Mouse (Mus musculus): Measurements from ENCODE around the gene Pabpc6. TPM values are rescaled to one million over a fixed set of nuclear protein-coding genes. Genes with fewer than 3 reads are reported as not detected.

Gene Pabpc6
- total RNA-seq (2021) = not detected
- long read RNA-seq = 0 reads

- DNase-seq (ENCODE audit: low spot score in 2 of 2) = no peak
Observed at GRCm38 (mm10) chr17:9669283-9669905, at the start of gene Pabpc6. Pabpc6 (minus strand) TSS chr17:9669717.

GRCm38 (mm10) chr17:9710910-9711309 lies 41.4 kb upstream of the Pabpc6 start:
- DNase-seq (ENCODE audit: low spot score in 2 of 2) = no peak

DNA sequence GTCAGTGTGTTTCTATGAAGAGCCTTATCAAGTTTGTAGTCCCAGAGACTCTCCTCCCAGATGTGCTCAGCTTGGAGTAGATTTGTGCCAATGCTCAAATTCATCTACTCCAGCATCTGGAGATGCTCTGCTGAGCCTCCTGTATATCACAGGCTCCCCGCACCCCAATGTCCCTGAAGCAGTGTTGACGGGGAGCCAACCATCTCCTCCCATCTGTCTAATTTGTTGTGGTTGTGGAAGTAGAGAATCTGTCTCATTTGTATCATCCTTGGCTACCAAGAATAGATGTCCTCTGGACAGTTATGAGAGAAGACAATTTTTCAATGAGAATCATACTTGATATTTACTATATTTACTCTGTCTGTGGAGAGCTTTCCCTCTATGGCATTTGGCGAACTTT lies 39.4 kb upstream of the Pabpc6 start:
- peak; percentile 38 to 55 for DNase-seq (ENCODE audit: low spot score in 2 of 2)

DNA sequence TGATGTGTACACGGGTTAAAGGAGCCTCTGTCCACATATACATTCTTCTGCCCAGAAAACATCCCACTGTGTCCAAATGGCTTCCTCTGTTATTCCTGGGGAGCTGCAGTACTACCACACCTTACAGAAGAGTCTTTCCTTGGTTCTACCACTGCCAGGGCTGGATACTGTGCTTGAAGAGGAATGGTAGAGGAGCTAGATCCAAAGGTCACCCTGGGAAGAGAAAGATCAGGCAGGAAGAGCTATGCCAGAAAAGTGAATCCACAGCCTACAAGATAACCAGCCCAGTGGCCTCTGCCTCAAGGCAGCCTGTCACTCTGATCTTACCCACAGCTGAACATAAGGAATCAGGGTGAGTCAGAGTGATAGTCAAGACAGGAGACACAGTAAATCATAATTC lies 37.8 kb upstream of the Pabpc6 start:
- DNase-seq (ENCODE audit: low spot score in 2 of 2) = no peak

- no peak for DNase-seq (ENCODE audit: low spot score in 2 of 2)
Observed at GRCm38 (mm10) chr17:9697763-9698162, 28.2 kb upstream of the Pabpc6 start.

DNA sequence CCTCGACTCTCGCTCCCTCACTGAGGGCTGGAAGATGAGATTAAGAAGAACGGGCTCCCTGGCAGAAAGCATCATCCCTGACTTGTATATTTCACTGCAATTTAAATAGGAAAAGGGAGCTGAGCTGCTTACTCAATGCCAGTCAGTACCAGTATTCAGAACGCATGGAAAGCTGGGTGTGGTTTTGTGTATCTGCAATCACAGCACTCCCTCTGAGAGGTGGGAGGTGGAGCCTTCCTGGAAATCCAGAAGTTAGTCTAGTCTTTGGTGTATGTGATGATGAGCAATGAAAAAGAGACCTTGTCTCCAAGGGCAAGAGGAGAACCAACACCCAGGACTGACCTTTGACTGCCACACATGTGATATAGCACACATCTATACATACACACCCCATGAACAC lies 21.7 kb upstream of the Pabpc6 start:
- no peak for DNase-seq (ENCODE audit: low spot score in 2 of 2)

DNA sequence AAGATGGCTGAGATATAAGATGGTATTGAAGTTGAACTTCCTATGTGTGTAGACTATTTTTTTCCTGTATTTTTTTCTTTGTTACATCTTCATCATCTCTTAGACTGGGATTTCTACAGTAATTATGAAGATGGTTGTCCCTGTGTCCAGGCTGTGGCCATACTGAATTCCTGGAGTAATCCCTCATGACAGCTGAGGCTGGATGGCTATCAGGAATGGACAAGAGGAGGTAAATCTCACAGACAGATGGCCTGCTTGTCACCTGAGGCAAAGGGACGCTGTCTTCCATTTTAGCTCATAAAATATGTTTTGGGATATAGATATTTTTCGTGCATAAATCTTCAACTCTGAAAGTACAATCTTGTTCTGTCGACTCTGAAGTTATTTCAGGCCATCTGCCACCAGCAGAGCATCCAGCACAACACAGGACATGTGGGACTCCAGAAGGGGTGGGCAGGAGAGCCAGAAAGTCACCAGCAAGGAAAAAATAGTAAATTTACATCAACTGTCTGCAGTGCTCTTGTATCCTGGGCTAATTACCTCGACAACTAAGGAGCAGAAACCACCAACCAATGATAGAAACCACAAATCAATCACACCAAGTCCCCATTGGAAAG lies 14.1 kb upstream of the Pabpc6 start:
- DNase-seq (ENCODE audit: low spot score in 2 of 2) = peak; percentile 22 to 67

DNA sequence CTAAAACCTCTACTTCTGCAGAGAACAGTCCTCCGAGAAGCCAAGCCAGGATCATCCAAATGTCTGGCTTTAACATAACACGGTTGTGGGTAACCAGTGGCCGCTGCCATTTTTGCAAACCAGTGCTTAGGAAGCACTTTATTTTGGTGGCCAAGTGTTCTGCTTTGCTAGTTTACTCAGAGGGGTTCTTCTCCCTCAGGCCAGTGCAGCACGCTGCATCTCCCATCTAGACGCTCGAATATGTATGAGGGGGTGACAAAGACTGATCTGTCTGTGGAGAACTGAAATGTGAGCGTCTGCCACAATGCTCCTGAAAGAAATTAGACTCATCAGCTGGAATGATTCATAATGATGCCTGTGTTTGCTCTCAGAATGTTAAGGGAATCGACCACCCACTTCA lies 11.2 kb upstream of the Pabpc6 start:
- peak; percentile 28 to 63 for DNase-seq (ENCODE audit: low spot score in 2 of 2)

DNA sequence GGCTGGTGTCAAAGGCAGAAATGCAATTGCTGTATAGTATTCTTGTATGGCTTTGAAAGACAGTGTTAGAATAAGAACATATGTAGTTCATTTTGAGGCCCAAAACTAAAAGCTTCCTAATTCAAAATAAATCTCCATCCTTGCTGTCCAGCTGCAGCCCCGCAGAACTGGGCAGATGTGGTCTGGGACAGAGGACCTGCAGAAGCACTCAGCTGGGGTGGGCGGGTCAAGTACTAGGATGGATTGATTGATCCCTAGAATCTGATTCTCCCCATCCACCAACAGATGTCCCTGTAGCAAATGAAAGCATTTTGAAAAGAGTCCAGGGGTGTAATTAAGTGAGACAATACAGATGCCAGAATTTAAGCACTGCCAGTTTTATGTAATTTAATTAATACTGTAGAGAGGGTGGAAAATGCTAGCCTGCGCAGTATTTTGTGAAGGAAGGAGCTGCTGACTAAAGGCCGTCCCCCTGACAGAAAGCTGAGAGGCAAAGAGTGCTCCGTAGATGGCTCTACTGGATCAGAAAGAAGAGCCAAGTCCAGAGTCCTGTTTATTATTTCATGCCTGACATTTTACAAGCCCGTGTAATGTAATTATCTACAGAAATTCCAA lies 5.8 kb upstream of the Pabpc6 start:
- peak in 1 of 2 experiments; percentile 39 for DNase-seq (ENCODE audit: low spot score in 2 of 2)

DNA sequence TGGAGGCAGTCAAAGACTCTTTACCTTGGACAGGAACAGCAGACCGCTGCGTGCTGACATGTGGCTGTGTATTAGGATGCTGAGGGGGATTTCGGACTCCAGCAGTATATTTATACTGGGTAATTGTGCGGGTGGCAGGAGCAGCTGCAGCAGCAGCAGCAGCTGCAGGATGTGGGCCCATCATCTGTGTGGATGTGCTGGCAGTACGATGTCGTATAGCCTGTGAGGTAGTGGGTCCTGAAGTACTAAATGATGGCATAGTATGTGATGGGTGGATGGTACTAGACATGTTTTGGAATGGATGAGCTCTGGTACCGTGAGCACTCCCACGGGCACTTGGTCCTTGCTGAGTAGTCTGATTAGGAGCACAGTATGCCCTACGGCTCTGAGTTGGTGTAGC lies 1.6 kb downstream of the Pabpc6 start:
- DNase-seq (ENCODE audit: low spot score in 2 of 2) = no peak

DNA sequence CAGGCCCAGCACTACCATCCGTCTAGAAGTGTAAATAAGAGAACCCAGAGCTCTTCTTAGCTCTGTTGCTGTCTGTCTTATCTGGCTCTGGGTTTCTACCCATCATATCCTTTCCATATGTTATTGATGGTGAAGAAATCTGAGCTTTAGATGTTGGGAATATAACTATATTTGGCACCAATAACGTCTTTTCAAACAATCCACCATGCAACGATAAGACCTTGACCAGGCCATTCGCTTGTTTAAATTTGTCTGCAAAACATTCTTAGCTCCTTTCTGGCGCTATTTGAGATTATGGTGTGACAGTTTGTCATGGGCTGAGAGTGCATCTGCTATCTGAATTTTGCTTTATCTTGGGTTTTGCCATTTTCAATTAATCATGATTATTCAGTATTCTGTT lies 10.9 kb downstream of the Pabpc6 start:
- no peak for DNase-seq (ENCODE audit: low spot score in 2 of 2)

DNA sequence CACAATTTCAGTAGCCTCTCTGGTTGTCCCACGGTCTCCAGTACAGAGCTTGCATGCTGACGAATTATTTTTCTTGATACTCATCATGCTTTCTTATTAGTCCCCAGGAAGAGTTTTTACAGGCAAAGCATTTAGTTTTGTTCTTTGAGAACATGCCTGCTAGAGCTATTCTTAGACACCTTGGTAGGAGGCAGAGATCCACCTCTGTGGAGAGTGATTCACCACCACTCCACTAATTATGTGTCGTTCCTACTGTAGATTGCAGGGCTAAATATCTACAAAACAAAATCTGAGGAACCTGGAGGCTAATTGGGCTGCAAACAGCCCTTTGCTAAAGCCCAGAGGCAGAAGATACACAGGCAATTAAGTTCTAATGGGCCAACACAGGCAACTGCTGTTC lies 15.4 kb downstream of the Pabpc6 start:
- no peak for DNase-seq (ENCODE audit: low spot score in 2 of 2)

- DNase-seq (ENCODE audit: low spot score in 2 of 2) = no peak
Observed at GRCm38 (mm10) chr17:9647644-9648043, 21.9 kb downstream of the Pabpc6 start.

DNA sequence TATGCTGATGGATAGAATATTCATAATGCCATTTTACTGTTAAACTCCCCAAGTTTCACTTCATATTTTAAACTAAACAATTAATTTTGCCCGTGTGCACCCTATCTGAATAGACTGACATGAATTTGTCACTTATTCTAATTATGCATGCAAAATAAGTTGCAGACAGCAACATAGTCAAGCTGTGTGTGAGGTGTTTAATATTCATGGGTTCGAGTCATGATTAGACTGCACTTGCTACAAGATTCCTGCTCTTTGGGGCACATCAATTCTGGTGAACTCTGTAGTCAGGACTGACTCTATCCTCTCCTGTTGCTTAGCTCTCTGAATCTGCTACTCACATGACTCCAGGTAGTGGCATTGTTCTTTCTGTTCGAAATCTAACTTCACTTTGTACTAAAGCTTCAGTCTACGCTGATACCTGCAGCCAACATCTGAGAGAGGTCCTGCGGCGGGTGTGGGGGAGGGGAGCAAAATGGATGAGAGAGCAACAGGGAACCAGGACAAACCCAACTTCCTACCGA lies 25.8 kb downstream of the Pabpc6 start:
- DNase-seq (ENCODE audit: low spot score in 2 of 2) = no peak

DNA sequence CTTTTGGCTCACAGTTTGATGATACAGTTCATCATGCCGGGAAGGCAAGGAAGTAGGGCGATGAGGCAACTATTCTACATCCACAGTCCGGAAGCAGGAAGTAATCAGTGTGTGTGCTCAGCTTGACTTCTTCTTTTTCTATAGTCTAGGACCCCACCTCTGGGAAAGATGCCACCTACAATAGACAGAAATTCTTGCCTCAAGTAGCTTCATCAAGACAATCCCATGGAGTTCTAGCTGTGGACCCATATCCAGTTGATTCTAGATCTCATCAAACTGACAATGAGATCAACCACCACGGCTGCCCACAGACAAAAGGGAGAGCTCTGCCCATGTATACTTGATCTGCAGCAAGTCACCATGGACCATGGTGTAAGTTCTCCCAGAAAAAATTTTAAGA lies 32.5 kb downstream of the Pabpc6 start:
- DNase-seq (ENCODE audit: low spot score in 2 of 2) = no peak

DNA sequence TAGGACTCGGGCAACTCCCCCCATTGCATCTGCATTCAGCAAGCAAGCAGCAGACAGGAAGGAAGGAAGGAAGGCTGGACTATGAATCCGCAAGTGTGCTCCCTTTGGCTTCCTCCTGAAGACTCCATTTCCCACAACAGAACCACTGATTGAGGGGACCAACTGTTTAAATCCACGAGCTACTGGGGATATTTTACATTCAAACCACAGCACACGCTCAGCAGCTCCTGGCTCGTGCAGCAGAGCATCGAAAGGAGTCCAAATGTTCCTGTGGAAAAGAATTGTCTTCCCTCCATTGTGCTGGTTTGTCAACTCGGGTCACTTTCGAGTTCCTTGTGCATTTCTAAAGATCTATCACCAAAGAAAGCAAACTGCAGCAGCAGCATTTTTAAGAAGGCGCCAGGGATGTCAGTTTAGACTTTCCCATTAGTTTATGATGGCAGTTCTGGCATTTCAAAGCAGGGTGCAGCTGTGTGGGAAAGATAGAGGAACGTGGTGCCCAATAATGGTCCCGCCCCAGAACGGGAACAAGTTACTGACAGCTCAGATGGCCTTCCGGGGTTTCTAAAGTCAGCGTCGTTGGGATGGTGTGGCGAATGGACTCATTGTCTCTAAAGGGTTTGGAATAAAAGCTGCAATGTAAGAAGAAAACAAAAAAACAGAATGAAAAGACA lies 36.8 kb downstream of the Pabpc6 start:
- DNase-seq (ENCODE audit: low spot score in 2 of 2) = peak in 1 of 2 experiments; percentile 11

GRCm38 (mm10) chr17:9632140-9632539 lies 37.4 kb downstream of the Pabpc6 start:
- peak in 1 of 2 experiments; percentile 51 for DNase-seq (ENCODE audit: low spot score in 2 of 2)

- DNase-seq (ENCODE audit: low spot score in 2 of 2) = no peak
Observed at GRCm38 (mm10) chr17:9631081-9631480, 38.4 kb downstream of the Pabpc6 start.

GRCm38 (mm10) chr17:9627011-9627410 lies 42.5 kb downstream of the Pabpc6 start:
- no peak for DNase-seq (ENCODE audit: low spot score in 2 of 2)
